Mouse (Mus musculus) right cerebral cortex, postnatal 4 days (tissue): ENCODE measurements around the gene Ctnnd2.

ENCODE experiments used
- DNase-seq: peaks from one replicate; pipeline ENCODE4 v3.0.0-alpha.2; 2022

Ctnnd2 gene

DNA sequence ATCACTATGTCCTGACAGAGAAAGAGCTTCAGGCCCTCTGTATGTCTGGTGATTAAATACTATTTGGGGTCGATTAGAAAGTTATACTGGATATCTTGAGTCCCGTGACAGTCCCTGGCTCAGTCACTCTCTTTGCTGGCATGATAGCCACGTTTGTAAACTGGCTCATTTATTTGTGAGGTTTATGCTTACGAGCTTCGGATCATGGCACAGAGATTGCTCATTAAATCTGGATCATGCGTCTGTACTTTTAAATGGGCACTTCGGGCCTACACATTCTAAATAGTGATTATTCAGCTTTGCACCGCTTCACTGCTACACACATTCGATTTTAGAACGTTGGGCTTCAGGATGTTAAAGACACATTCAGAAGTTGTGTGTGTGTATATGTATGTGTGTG, 96.4 kb downstream of the Ctnnd2 start:
- no peak for DNase-seq

- no peak for DNase-seq
Measured at GRCm38 (mm10) chr15:30271141-30271572, 98.8 kb downstream of the Ctnnd2 start.

DNA sequence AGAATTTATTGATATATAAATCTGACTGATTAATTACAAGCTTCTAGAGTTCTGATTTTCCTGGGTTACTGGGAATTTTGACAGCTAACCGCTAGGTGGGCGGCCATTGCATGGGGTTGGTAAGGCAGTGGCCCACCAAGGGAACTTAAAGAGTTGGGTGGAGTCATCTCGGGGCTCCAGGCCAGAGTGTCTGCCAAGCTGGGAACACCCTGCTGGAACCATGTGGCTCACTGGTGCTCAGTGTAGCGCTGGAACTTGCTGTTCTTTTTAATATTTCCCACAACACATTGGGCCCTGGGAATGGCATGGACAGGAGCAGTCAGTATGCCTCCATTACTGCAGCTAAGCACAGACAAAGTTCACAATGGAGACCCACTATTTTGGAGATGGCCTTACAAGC, 99.9 kb downstream of the Ctnnd2 start:
- no peak for DNase-seq

GRCm38 (mm10) chr15:30275721-30276120, 103.3 kb downstream of the Ctnnd2 start:
- DNase-seq: no peak

DNA sequence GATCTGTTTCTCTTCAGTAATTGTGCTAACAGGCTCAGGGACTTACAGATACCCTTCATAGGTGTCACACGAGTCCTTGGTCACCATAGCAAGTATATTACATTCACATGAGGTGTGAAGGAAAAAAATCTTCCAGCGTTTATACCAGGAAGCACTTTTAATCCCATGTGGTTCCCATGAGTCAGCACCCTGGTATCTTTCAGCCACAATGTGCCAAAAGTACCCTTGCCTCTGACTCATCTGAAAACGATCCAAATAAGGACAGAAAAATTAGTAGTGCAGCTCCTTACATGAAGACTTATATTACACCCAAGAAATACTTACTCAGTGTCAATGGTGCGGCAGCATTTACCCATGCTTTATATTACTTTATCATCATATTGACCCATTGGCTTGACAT, 104.3 kb downstream of the Ctnnd2 start:
- no peak for DNase-seq

GRCm38 (mm10) chr15:30278610-30279009, 106.2 kb downstream of the Ctnnd2 start:
- no peak for DNase-seq

DNA sequence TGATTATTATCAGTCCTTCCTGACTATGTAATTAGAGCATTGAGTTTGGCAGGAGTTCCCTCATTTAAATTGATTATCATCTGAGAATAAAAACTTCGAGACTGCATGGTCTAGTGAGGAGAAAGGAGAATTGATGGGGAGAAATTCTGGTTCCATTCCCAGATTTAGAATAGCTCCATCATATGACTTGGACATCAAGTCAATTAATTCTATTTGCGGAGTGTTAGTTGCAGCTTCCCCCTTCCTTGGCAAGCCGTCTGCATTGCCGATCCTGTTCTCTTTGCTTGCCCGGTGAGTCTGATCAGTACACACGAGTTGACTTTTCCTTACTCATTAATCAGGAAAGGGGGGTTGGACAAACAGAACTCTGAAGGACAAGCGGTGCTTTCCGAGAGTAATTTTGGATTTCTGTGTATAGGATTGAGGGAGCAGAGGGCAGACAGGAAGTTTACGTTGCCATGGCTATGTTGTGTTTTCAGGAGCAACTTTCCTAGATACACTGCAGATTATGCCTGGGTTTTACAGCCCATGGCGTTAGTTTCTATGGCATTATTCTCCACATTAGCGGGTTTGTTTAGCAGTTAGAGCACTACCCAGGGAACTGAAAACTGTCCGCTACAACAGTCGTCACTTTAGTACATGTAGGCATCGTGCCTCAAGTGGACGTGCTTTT, 113.3 kb downstream of the Ctnnd2 start:
- DNase-seq: no peak

GRCm38 (mm10) chr15:30286245-30286642, 113.9 kb downstream of the Ctnnd2 start:
- no peak for DNase-seq

DNA sequence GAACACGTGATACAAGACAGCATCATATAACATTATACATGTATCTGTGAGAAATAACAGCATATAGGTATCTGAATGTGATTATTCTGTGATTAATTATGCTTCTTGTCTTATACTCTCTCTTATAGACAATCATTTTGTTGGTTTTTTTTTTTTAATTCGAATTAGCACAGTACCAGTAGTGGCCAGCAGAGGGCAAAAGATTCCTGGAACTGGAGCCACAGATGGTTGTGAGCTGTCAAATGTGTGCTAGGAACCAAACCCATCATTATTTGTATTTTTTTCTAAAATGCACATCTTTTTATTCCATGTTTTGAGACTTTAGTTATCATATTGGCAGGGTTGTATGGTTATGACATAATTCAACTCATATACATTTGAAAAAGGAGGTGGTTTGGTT, 130.4 kb downstream of the Ctnnd2 start:
- DNase-seq: no peak

DNA sequence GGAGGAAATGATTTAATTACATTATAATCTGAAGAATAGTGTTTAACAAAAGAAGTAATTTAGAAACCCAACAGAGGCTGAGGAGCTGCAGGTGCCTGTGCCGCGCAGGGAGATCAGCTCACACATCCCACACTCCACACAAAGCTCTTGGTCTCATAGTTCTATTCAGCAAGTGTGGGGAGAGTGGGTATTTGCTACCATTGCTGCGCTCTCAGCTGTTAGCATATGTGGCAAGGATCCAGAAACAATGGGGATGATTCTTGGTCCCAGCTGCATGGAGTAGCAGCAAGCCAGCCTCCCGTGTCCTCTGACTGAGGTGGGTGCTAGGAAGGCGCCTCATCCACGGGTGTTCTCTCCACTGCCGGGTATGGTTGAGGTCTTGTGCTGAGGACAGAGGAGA, 134.0 kb downstream of the Ctnnd2 start:
- DNase-seq: no peak

GRCm38 (mm10) chr15:30322543-30322942, 150.2 kb downstream of the Ctnnd2 start:
- no peak for DNase-seq

GRCm38 (mm10) chr15:30333336-30334310, 161.2 kb downstream of the Ctnnd2 start:
- DNase-seq: no peak

DNA sequence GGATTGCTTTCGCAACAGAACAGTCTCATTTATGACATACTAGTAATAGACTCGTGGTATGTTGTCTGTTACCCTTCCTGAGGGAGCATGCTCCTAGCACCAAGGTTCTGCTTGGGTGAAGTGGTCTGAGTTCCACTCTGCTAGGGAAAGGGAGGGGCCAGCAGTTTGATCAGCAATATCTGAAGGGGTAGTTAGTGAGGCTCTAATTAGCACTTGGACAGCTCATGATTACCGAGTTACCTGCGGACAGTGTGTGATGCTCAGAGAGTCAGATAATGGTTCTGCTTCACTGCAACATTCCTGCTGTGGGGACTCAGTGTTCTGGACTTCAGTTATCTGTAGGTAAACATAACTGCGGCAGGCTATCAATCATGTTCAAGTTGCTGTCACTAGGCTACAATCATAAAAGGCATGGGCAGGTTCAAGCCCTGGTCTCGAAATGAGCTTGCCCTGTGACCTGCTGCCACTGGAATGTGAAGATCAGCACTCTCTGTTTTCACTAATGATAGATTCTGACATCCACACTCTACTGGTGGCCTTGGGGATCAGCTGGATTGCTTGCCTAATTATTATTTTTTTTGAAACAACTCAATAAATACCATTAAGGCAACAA, 166.3 kb downstream of the Ctnnd2 start:
- no peak for DNase-seq

- no peak for DNase-seq
Measured at GRCm38 (mm10) chr15:30345754-30346153, 173.4 kb downstream of the Ctnnd2 start.

- DNase-seq: no peak
Measured at GRCm38 (mm10) chr15:30364491-30364890, 192.1 kb downstream of the Ctnnd2 start.

- DNase-seq: no peak
Measured at GRCm38 (mm10) chr15:30369997-30370396, 197.6 kb downstream of the Ctnnd2 start.

DNA sequence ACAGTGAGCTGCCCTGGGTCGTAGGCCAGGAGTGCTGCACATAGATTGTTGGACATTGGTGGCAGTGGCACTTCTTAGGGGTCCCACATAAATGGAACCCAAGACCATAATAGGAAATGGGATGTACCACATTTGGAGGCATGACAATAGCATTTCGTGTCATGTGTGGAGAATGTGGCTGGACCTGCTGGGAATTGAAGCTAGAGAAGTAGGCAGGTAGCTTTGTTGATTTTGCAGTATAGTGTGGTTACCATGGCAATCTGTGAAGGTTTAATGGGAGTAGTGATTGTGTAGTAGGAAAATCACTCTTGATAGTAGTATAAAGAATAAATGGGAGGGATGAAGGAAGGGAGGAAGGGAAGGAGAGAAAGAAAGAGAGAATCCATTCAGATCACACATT, 198.8 kb downstream of the Ctnnd2 start:
- DNase-seq: no peak

DNA sequence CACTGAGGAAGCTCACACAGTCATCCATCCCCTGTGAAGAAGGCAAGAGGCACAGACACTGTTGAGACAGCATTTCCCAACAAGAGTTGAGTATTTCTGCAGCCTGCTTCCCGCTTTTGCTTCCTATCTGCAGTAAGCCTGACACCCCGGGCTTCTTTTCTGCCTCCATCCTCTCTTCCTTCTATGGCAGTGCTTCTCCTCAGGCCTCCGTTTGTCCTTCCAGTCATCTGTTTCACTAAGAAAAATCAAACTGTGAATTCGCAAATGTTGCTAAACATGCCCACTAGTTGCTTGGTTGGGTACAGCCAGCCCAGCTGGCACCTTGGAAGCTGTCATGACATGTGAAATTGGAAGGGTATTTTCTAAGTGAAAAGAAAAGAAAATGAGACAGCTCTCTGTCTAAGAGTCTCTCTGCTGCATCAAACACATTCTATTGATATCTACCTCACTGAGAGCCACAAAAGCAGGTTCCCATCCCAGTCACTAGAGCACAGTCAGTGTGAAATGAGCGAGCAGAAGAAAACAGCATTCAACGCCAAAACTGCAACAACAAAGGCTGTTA, 201.3 kb downstream of the Ctnnd2 start:
- no peak for DNase-seq

- no peak for DNase-seq
Measured at GRCm38 (mm10) chr15:30374907-30375306, 202.5 kb downstream of the Ctnnd2 start.

- no peak for DNase-seq
Measured at GRCm38 (mm10) chr15:30383075-30383842, 210.9 kb downstream of the Ctnnd2 start.

DNA sequence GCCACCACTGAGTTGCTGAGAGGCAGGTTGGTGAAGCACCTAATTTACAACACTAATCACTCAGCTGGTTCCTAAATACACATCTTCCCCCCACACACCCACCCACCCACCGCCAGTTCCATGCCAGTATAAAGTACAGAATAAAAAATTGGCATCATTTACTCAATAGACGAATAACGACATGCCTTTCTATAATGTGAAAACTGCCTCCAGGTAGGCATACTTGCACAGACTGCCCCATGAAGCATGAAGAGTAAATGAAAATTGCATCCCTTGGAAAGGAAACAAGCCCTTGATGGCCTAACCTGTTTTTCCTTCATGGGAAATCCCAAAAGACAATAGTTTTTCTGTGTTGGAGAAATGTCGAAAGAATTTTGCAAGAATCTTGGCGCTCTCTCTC, 212.0 kb downstream of the Ctnnd2 start:
- DNase-seq: no peak

GRCm38 (mm10) chr15:30386489-30386888, 214.1 kb downstream of the Ctnnd2 start:
- DNase-seq: no peak

- no peak for DNase-seq
Measured at GRCm38 (mm10) chr15:30387244-30387643, 214.9 kb downstream of the Ctnnd2 start.
